Mouse (Mus musculus): Measurements from ENCODE around the gene Epop.

GRCm38 (mm10) chr11:97635468-97636019 lies 6.0 kb upstream of the Epop start:
- TF ChIP-seq CTCF (IDR thresholded peaks at IDR 0.05; ENCODE audit: control insufficient read depth, insufficient read depth, insufficient read length) (no peak), USF1 (IDR thresholded peaks at IDR 0.05; ENCODE audit: low read depth) (no peak), FOSL1 (IDR thresholded peaks at IDR 0.05; ENCODE audit: insufficient read depth, low read length, poor library complexity, severe bottlenecking) (no peak), CEBPB (IDR thresholded peaks at IDR 0.05; ENCODE audit: low read depth) (no peak), MAX (IDR thresholded peaks at IDR 0.05) (no peak), MYOG (IDR thresholded peaks at IDR 0.05; ENCODE audit: control insufficient read depth, extremely low read depth, insufficient read length) (no peak), MYOD1 (IDR thresholded peaks at IDR 0.05; ENCODE audit: control insufficient read depth, insufficient read length, low read depth) (no peak)

All from C2C12 (cell line).